ENCODE assay signal across 8 mouse cellular contexts in genomic region chr4:82513426-82513750, GRCm38 (mm10).
A peak's percentile ranks its signal among the peaks of the same experiment; 100 is the strongest.
DNase-seq lines count a peak whose midpoint lies in the region; ATAC-seq and TF ChIP-seq lines count a peak whose summit lies in the region.

No protein-coding gene starts in this region.

- no peaks in the 10 kb centered on the region for H3K27me3 ChIP-seq in heart, embryonic 11.5 days (ENCODE audit: control insufficient read depth, insufficient read depth, low read length)
- H3K27me3 ChIP-seq in C2C12 (ENCODE audit: control insufficient read depth, insufficient read depth, insufficient read length): no peaks in the 10 kb centered on the region
- no peaks in the 10 kb centered on the region for H3K27me3 ChIP-seq in forebrain, embryonic 14.5 days (replicated peaks; ENCODE audit: control insufficient read depth, insufficient read depth, low read length)
- peaks cover 50% of the 10 kb centered on the region for H3K27me3 ChIP-seq in liver, embryonic 13.5 days

- no peak for ATAC-seq in heart, embryonic 11.5 days (replicated peaks; ENCODE audit: insufficient number of reproducible peaks, low FRiP score, low TSS enrichment)
- ATAC-seq in forebrain, embryonic 14.5 days: no peak
- ATAC-seq in liver, embryonic 13.5 days (ENCODE audit: low read depth): no peak

- no peaks in the 10 kb centered on the region for H3K36me3 ChIP-seq in heart, embryonic 11.5 days (ENCODE audit: control insufficient read depth, insufficient read depth, low read length)
- no peaks in the 10 kb centered on the region for H3K36me3 ChIP-seq in C2C12 (ENCODE audit: control insufficient read depth, insufficient read depth)
- H3K36me3 ChIP-seq in forebrain, embryonic 14.5 days (ENCODE audit: control insufficient read depth, insufficient read depth, low read length): no peaks in the 10 kb centered on the region
- no peaks in the 10 kb centered on the region for H3K36me3 ChIP-seq in liver, embryonic 13.5 days

- peak overlapping the region; percentile 80 for H3K9ac ChIP-seq in heart, embryonic 11.5 days (ENCODE audit: low read depth, low read length)
- peak overlapping the region; percentile 98 for H3K9ac ChIP-seq in forebrain, embryonic 14.5 days (ENCODE audit: low read length)
- H3K9ac ChIP-seq in liver, embryonic 13.5 days: peak overlapping the region; percentile 47; the same call in 1 of the 2 replicates

- H3ac ChIP-seq in C2C12 (ENCODE audit: control insufficient read depth, insufficient read length, low read depth): peak overlapping the region; percentile 44

- H3K4me3 ChIP-seq in heart, embryonic 11.5 days (ENCODE audit: low read depth, low read length): peak overlapping the region; percentile 55
- no peak overlapping the region for H3K4me3 ChIP-seq in C2C12 (ENCODE audit: insufficient read depth, poor library complexity, severe bottlenecking)
- peak overlapping the region; percentile 91 for H3K4me3 ChIP-seq in forebrain, embryonic 14.5 days (ENCODE audit: low read depth, low read length)
- peak overlapping the region; percentile 53 for H3K4me3 ChIP-seq in liver, embryonic 13.5 days (replicated peaks)

- H3K4me1 ChIP-seq in heart, embryonic 11.5 days (ENCODE audit: control insufficient read depth, insufficient read depth, low read length): peaks cover 21% of the 10 kb centered on the region
- H3K4me1 ChIP-seq in forebrain, embryonic 14.5 days (ENCODE audit: control insufficient read depth, insufficient read depth, low read length): peaks cover 7% of the 10 kb centered on the region; the same call in 1 of the 2 replicates
- H3K4me1 ChIP-seq in liver, embryonic 13.5 days (replicated peaks): peaks cover 20% of the 10 kb centered on the region

- 2% methylated on average over 14 of the region's 14 CpGs for WGBS in heart, embryonic 11.5 days (ENCODE audit: insufficient replicate concordance)
- under 1% methylated on average over 14 of the region's 14 CpGs for WGBS in forebrain, embryonic 14.5 days
- 2% methylated on average over 14 of the region's 14 CpGs for WGBS in liver, embryonic 13.5 days (ENCODE audit: insufficient replicate concordance)

- no peaks in the 10 kb centered on the region for H3K79me2 ChIP-seq in C2C12 (ENCODE audit: control insufficient read depth, insufficient read depth)

- peak overlapping the region; percentile 90 for H3K4me2 ChIP-seq in heart, embryonic 11.5 days
- peak overlapping the region; percentile 85 for H3K4me2 ChIP-seq in forebrain, embryonic 14.5 days (ENCODE audit: low read length)
- peak overlapping the region; percentile 72 for H3K4me2 ChIP-seq in liver, embryonic 13.5 days

- no peaks in the 10 kb centered on the region for H3K79me3 ChIP-seq in C2C12 (ENCODE audit: low read depth)

- no peak for DNase-seq in heart, postnatal 36 days
- DNase-seq in forebrain, embryonic 14.5 days (ENCODE audit: low spot score): no peak
- no peak for DNase-seq in liver, embryonic 13.5 days
- no peak for DNase-seq in right cerebral cortex, adult 18-20 months
- DNase-seq in right cerebral cortex, postnatal 4 days: no peak
- DNase-seq in spleen, postnatal 10 days (ENCODE audit: low spot score in 2 of 2): no peak

- no peaks in the 10 kb centered on the region for H3K9me3 ChIP-seq in heart, embryonic 11.5 days (replicated peaks; ENCODE audit: control insufficient read depth, low read length)
- H3K9me3 ChIP-seq in forebrain, embryonic 14.5 days (replicated peaks; ENCODE audit: control insufficient read depth, low read length): no peaks in the 10 kb centered on the region
- H3K9me3 ChIP-seq in liver, embryonic 13.5 days (replicated peaks): no peaks in the 10 kb centered on the region

- no peak for TF ChIP-seq CTCF in C2C12 (IDR thresholded peaks at IDR 0.05; ENCODE audit: control insufficient read depth, insufficient read depth, insufficient read length)

- H3K27ac ChIP-seq in heart, embryonic 11.5 days (ENCODE audit: low read depth, low read length): peak overlapping the region; percentile 91
- peak overlapping the region; percentile 100 for H3K27ac ChIP-seq in forebrain, embryonic 14.5 days (ENCODE audit: low read depth, low read length)
- H3K27ac ChIP-seq in liver, embryonic 13.5 days: no peak overlapping the region

- intact Hi-C loops in heart, postnatal 36 days (cut with DNase I): no loop called here

TF ChIP-seq in C2C12, 6 proteins besides CTCF, POLR2A, EP300 and RAD21:
- TF ChIP-seq MYOD1 (IDR thresholded peaks at IDR 0.05; ENCODE audit: control insufficient read depth, insufficient read length, low read depth) (no peak), USF1 (IDR thresholded peaks at IDR 0.05; ENCODE audit: low read depth) (peak; percentile 61)
TF ChIP-seq in C2C12: peak in this region for 1.

Comparison
In these comparisons a context has a peak if more than half of its experiments do, and no peak if none do; other contexts are left out.
1. H3K9ac ChIP-seq: peak in every context shown above with its lines; median percentile 98 in forebrain, embryonic 14.5 days; 80 in heart, embryonic 11.5 days; 47 in liver, embryonic 13.5 days.